Mouse (Mus musculus): Measurements from ENCODE around the gene Mmp15.
"Not testable (repeated sequence)": the region's sequence is repeated elsewhere in the genome, so short reads cannot be mapped to it uniquely, and the experiment has no call there.

Mmp15 gene

GRCm38 (mm10) chr8:95376309-95376999 is 24.4 kb downstream of the Mmp15 start:
- in situ Hi-C loops (cut with MboI, MseI): no loop called here

GRCm38 (mm10) chr8:95377101-95377500 is 25.0 kb downstream of the Mmp15 start:
- in situ Hi-C loops (cut with MboI, MseI): no loop called here

- in situ Hi-C loops (cut with MboI, MseI): no loop called here
Observed at GRCm38 (mm10) chr8:95377863-95378291, 25.8 kb downstream of the Mmp15 start.

GRCm38 (mm10) chr8:95378928-95379327 is 26.9 kb downstream of the Mmp15 start:
- in situ Hi-C loops (cut with MboI, MseI): not testable (repeated sequence)

GRCm38 (mm10) chr8:95380953-95381352 is 28.9 kb downstream of the Mmp15 start:
- in situ Hi-C loops (cut with MboI, MseI): loop anchor here (10.0 kb wide), 1 partner anchor 1076 kb away; no protein-coding TSS in a partner anchor

GRCm38 (mm10) chr8:95381595-95381994 is 29.5 kb downstream of the Mmp15 start:
- in situ Hi-C loops (cut with MboI, MseI): loop anchor here (10.0 kb wide), 1 partner anchor 1077 kb away; no protein-coding TSS in a partner anchor

- in situ Hi-C loops (cut with MboI, MseI): loop anchor here (10.0 kb wide), 1 partner anchor 1080 kb away; no protein-coding TSS in a partner anchor
Observed at GRCm38 (mm10) chr8:95384501-95384900, 32.4 kb downstream of the Mmp15 start.

- in situ Hi-C loops (cut with MboI, MseI): loop anchor here (10.0 kb wide), 1 partner anchor 1081 kb away; no protein-coding TSS in a partner anchor
Observed at GRCm38 (mm10) chr8:95386037-95386436, 34.0 kb downstream of the Mmp15 start.

GRCm38 (mm10) chr8:95387221-95387620 is 35.2 kb downstream of the Mmp15 start:
- in situ Hi-C loops (cut with MboI, MseI): loop anchor here (10.0 kb wide), 1 partner anchor 1082 kb away; no protein-coding TSS in a partner anchor

- in situ Hi-C loops (cut with MboI, MseI): loop anchor here (10.0 kb wide), 1 partner anchor 1083 kb away; no protein-coding TSS in a partner anchor
Observed at GRCm38 (mm10) chr8:95387936-95388335, 35.9 kb downstream of the Mmp15 start.

- in situ Hi-C loops (cut with MboI, MseI): no loop called here
Observed at GRCm38 (mm10) chr8:95390312-95390711, 38.2 kb downstream of the Mmp15 start.

GRCm38 (mm10) chr8:95391101-95391500 is 39.0 kb downstream of the Mmp15 start:
- in situ Hi-C loops (cut with MboI, MseI): no loop called here

GRCm38 (mm10) chr8:95392604-95393003 is 40.5 kb downstream of the Mmp15 start:
- in situ Hi-C loops (cut with MboI, MseI): no loop called here

- in situ Hi-C loops (cut with MboI, MseI): no loop called here
Observed at GRCm38 (mm10) chr8:95395186-95395918, 43.3 kb downstream of the Mmp15 start.

GRCm38 (mm10) chr8:95396752-95397151 is 44.7 kb downstream of the Mmp15 start:
- in situ Hi-C loops (cut with MboI, MseI): no loop called here

GRCm38 (mm10) chr8:95397201-95397600 is 45.1 kb downstream of the Mmp15 start:
- in situ Hi-C loops (cut with MboI, MseI): no loop called here

GRCm38 (mm10) chr8:95399131-95399530 is 47.1 kb downstream of the Mmp15 start:
- in situ Hi-C loops (cut with MboI, MseI): no loop called here

- in situ Hi-C loops (cut with MboI, MseI): no loop called here
Observed at GRCm38 (mm10) chr8:95401091-95401490, 49.0 kb downstream of the Mmp15 start.

GRCm38 (mm10) chr8:95409518-95409917 is 57.5 kb downstream of the Mmp15 start:
- in situ Hi-C loops (cut with MboI, MseI): no loop called here

GRCm38 (mm10) chr8:95411309-95411972 is 59.4 kb downstream of the Mmp15 start:
- in situ Hi-C loops (cut with MboI, MseI): no loop called here

- in situ Hi-C loops (cut with MboI, MseI): loop anchor here (10.0 kb wide), 1 partner anchor 88 kb away; the partner anchor contains the start of genes Usb1 and Zfp319
Observed at GRCm38 (mm10) chr8:95422193-95422810, 70.2 kb downstream of the Mmp15 start.
